Mouse (Mus musculus) bone marrow, adult 2 months (tissue): ENCODE data around the gene Smagp.

Source experiments
- CTCF ChIP-seq: fragments of 200-500 bp; IDR thresholded peaks from 2 replicates; pipeline ENCODE4 v1.5.1; 2011; ENCODE audit warnings: low read length, control low read depth; ENCODE audit not compliant: control insufficient read depth, insufficient read depth
- POLR2A ChIP-seq: fragments of 200-500 bp; IDR thresholded peaks from 2 replicates; pipeline ENCODE4 v1.6.1; 2011; ENCODE audit warnings: low read depth, mild to moderate bottlenecking, control low read depth, low read length, borderline replicate concordance; ENCODE audit not compliant: control insufficient read depth

GRCm38 (mm10) chr15:100598883-100599275, 37.9 kb downstream of the Smagp start:
- no peak for TF ChIP-seq CTCF
- TF ChIP-seq POLR2A: no peak
